Mouse (Mus musculus) liver, embryonic 11.5 days (tissue): ENCODE data around the gene Abhd17a. TPM values are rescaled to one million over a fixed set of nuclear protein-coding genes. Genes with fewer than 3 reads are reported as not detected.
A peak's percentile ranks its signal among the peaks of the same experiment; 100 is the strongest.

ENCODE experiments used
- ATAC-seq: fragments of 200-750 bp; cut with Nextera tagmentation; replicated peaks from 2 replicates; pipeline ENCODE4 v1.8.0; 2017; ENCODE audit warnings: moderate number of reproducible peaks, mild to moderate bottlenecking, moderate TSS enrichment, moderate library complexity; ENCODE audit not compliant: low FRiP score
- DNase-seq: peaks from one replicate; pipeline ENCODE4 v3.0.0-alpha.2; 2017; ENCODE audit warnings: low spot score
- H3K27ac ChIP-seq: fragments of 300-500 bp; sonication (generic); 2 replicates; pipeline ENCODE4 v1.5.1; 2014; ENCODE audit warnings: mild to moderate bottlenecking, low read depth, low read length, control low read depth
- H3K27me3 ChIP-seq: fragments of 300-500 bp; sonication (generic); replicated peaks from 2 replicates; pipeline ENCODE4 v1.6.1; 2014; ENCODE audit warnings: low read length, mixed read lengths; ENCODE audit not compliant: control insufficient read depth, insufficient read depth
- H3K36me3 ChIP-seq: fragments of 300-500 bp; sonication (generic); 2 replicates; pipeline ENCODE4 v1.6.1; 2014; ENCODE audit warnings: mild to moderate bottlenecking, low read length, moderate library complexity, mixed read lengths; ENCODE audit not compliant: control insufficient read depth, insufficient read depth
- H3K4me1 ChIP-seq: fragments of 300-500 bp; sonication (generic); replicated peaks from 2 replicates; pipeline ENCODE4 v1.6.1; 2014; ENCODE audit warnings: low read length, mixed read lengths; ENCODE audit not compliant: control insufficient read depth, insufficient read depth
- H3K4me2 ChIP-seq: fragments of 300-500 bp; sonication (generic); 2 replicates; pipeline ENCODE4 v1.6.1; 2014; ENCODE audit warnings: mild to moderate bottlenecking, control low read depth, moderate library complexity
- H3K4me3 ChIP-seq: fragments of 300-500 bp; sonication (generic); 2 replicates; pipeline ENCODE4 v1.5.1; 2014; ENCODE audit warnings: low read depth, low read length, control low read depth
- H3K9ac ChIP-seq: fragments of 300-500 bp; sonication (generic); 2 replicates; pipeline ENCODE4 v1.6.1; 2014; ENCODE audit warnings: low read depth, low read length, control low read depth
- H3K9me3 ChIP-seq: fragments of 300-500 bp; sonication (generic); 2 replicates; pipeline ENCODE4 v1.6.1; 2016; ENCODE audit warnings: low read length, inconsistent platforms, mixed read lengths; ENCODE audit not compliant: control insufficient read depth
- WGBS: fragments of 180-500 bp; shearing (Covaris S2); extraction: QIAGEN DNeasy Blood & Tissue Kit; methylation state at CpG from one replicate; pipeline ENCODE4 v1.1.7; 2014; 5-methylcytosine and 5-hydroxymethylcytosine counted together
- polyA plus RNA-seq: library from polyadenylated mRNA; unstranded; fragments of >200 nt; fragmentation: Nextera tagmentation; extraction: Ambion mirVana; gene quantifications from 2 replicates; pipeline ENCODE4 v1.2.1, GENCODE M21; 2014

Abhd17a gene
- polyA plus RNA-seq, 1 experiment from 2014 or later = 96.5 TPM

DNA sequence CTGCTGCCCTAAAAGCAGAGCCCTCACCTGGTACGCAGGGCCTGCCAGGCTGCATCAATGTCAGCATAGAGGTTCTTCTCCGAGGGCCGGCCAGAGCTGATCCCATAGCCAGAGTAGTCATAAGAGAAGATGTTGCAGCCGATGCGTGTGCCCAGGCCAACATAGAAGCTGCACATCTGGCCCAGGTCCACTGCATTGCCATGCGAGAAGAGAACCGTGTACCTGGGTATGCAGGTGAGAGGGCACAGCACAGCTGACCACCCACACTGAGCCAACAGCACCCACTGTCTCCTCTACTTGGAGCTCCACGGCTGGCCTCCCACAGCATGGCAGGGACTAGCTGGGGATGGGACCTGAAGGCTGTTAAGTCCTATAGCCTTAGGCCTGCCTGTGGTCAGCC lies 4.6 kb downstream of the Abhd17a start:
- Histone ChIP-seq H3K9ac (0 out of 2 replicates have a peak overlapping the region, but pooled peaks have one; percentile 25), H3K4me2 (peak overlapping the region; percentile 7; the same call in 1 of the 2 replicates), H3K36me3 (peaks cover 11% of the 10 kb centered on the region), H3K27ac (no peak overlapping the region), H3K4me1 (peaks cover 22% of the 10 kb centered on the region), H3K9me3 (no peaks in the 10 kb centered on the region), H3K4me3 (no peak overlapping the region), H3K27me3 (no peaks in the 10 kb centered on the region)
- DNase-seq (no peak), ATAC-seq (no peak)
- WGBS = 94% methylated on average over 8 of the region's 8 CpGs

DNA sequence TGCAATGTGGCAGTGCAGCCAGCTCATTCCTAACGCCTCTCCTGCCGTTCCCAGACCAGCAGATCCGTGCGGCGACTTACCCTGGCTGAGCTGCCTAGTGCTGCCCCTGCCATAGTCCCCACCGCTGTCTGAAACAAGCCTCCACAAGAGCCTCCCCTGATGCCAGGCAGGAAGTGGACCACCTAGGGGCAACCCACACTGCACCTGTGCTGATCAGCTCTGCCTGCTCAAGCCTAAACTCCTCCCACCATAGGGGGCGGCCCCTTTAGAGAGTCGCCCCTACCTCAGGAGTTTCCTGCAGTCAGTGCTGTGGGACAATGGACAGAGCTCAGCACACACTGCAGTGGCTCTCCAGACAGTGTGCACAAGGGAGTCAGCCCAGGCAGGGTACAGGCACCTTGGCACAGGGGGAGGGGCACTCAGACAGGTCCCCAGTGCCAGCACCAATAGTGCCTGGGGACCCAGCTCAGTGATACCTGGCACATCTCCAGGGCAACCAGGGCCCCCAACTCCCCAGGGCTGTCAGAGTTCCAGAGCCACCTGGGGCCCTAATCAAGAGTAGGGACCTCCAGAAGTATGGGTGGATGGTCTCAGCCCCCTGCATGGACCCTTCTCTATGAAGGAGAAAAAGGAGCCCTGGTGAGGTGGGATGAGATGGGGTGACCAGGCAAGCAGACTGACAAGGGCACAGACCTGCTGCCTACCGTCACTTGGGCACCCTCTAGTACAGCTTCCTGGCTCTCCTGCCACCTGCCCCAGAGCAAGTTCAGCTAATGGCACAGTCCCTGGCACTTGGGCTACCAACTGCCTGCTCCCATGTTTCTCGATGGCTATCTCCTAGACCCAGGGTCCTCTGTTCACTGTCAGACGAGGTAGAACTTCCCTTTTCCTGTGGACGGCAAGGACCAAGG lies 5.2 kb downstream of the Abhd17a start:
- ATAC-seq (no peak), DNase-seq (no peak)
- Histone ChIP-seq H3K9ac (0 out of 2 replicates have a peak overlapping the region, but pooled peaks have one; percentile 25), H3K27ac (peak overlapping the region; percentile 48; the same call in 1 of the 2 replicates), H3K27me3 (no peaks in the 10 kb centered on the region), H3K9me3 (no peaks in the 10 kb centered on the region), H3K36me3 (peaks cover 11% of the 10 kb centered on the region), H3K4me3 (no peak overlapping the region), H3K4me1 (peaks cover 22% of the 10 kb centered on the region), H3K4me2 (0 out of 2 replicates have a peak overlapping the region, but pooled peaks have one; percentile 3)
- WGBS = 74% methylated on average over 12 of the region's 12 CpGs

DNA sequence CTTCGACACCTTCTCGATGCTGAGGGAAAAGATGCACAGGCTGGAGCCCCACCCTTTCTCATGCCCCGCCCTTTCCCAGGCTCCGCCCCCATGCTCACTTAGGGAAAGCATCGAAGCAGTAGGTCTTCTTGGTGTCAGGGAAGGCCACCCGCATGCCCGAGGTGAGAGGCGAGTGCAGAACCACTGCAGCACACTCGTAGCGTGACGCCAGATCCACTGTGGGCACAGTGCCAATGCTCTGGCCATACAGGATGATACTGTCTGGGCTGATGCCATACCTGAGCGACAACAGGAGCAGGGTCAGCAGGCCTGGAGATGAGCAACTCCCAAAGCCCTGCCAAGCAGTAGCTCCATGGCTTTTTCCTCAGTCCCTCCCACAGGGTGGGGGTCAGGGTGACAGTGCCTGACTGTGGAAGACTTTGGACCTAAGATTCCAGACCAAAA lies 6.1 kb downstream of the Abhd17a start:
- Histone ChIP-seq H3K4me3 (no peak overlapping the region), H3K27me3 (no peaks in the 10 kb centered on the region), H3K27ac (0 out of 2 replicates have a peak overlapping the region, but pooled peaks have one; percentile 48), H3K4me2 (peak overlapping the region; percentile 3; the same call in 1 of the 2 replicates), H3K36me3 (peaks cover 11% of the 10 kb centered on the region), H3K4me1 (peaks cover 24% of the 10 kb centered on the region), H3K9me3 (no peaks in the 10 kb centered on the region), H3K9ac (no peak overlapping the region)
- peak; percentile 24; the same call in 1 of the 2 replicates for ATAC-seq
- DNase-seq = no peak
- 72% methylated on average over 12 of the region's 12 CpGs for WGBS

DNA sequence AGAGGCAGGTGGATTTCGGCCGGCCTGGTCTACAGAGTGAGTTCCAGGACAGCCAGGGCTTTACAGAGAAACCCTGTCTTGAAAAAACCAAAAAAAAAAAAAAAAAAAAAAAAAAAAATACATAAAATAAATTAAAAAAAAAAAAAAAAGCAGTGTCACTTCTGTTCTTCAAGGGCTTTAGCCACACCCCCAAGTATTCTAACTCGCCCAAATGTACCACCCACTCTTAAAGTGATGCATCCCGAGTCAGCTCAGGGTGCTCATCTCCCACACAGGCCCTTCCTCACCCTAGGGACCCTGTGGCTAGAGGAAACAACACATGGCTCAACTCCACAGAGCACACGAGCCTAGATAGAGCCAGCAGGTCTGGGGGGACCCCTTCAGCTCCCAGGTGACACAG lies 7.1 kb downstream of the Abhd17a start:
- Histone ChIP-seq H3K27me3 (no peaks in the 10 kb centered on the region), H3K9me3 (no peaks in the 10 kb centered on the region), H3K4me3 (no peak overlapping the region), H3K27ac (no peak overlapping the region), H3K9ac (no peak overlapping the region), H3K4me1 (peaks cover 17% of the 10 kb centered on the region), H3K4me2 (no peak overlapping the region), H3K36me3 (peaks cover 11% of the 10 kb centered on the region)
- 82% methylated on average over 5 of the region's 5 CpGs for WGBS
- DNase-seq (no peak), ATAC-seq (no peak)

DNA sequence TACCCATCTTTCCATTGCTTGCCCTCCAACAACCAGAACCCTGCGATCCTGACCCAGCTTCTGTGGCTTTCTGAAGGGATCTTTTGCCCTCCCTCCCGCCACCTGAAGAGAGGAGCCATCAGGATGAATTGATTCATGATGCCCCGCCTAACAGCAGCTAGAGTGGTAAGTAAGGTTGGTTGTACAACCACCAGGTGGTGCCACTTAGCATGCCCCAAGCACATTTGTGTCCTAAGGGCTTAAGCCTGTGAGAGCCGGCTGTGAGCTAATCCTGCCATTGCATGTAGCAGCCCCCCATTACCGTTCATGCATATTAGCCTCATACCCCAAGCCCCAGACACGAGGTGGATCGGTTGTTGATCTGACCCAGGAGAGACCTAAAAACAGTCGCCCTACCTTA lies 11.2 kb downstream of the Abhd17a start:
- Histone ChIP-seq H3K4me2 (peak overlapping the region; percentile 97), H3K36me3 (peaks cover 7% of the 10 kb centered on the region; the same call in 1 of the 2 replicates), H3K9ac (peak overlapping the region; percentile 89), H3K9me3 (no peaks in the 10 kb centered on the region), H3K27me3 (no peaks in the 10 kb centered on the region), H3K4me1 (peaks cover 33% of the 10 kb centered on the region), H3K4me3 (peak overlapping the region; percentile 97), H3K27ac (peak overlapping the region; percentile 95)
- DNase-seq (no peak), ATAC-seq (peak; percentile 48)
- WGBS = 8% methylated on average over 8 of the region's 8 CpGs

DNA sequence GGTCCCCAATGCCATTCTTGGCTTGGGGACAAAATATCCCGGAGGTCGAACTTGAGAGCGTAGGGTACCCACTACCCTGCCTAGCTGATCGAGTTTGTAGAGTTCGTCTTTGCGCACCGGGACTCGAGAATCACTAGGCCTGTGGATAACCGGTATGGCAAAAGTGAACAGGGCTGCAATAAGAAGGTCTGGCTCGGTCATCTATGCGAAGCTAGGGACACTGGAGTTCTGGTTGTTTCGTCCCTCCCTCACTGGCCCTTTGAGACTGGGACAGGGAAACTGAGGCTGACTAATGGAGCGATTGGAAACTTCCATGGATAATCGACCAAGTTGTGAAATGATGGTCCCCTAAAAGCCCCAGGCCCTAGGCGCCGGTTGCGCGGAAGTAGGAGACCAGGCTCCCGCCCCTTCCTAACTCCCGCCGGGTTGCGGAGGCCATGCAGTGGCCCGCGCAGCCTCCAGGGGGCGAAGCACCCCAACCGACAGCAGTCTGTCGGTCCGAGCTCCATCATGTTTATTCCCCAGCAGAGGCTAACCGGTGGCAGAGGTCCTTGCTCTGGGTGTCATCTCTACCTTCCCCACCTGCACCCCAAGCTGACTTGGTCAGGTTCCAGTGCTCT lies 11.9 kb downstream of the Abhd17a start:
- under 1% methylated on average over 29 of the region's 29 CpGs for WGBS
- DNase-seq (peak; percentile 87), ATAC-seq (peak; percentile 65)

DNA sequence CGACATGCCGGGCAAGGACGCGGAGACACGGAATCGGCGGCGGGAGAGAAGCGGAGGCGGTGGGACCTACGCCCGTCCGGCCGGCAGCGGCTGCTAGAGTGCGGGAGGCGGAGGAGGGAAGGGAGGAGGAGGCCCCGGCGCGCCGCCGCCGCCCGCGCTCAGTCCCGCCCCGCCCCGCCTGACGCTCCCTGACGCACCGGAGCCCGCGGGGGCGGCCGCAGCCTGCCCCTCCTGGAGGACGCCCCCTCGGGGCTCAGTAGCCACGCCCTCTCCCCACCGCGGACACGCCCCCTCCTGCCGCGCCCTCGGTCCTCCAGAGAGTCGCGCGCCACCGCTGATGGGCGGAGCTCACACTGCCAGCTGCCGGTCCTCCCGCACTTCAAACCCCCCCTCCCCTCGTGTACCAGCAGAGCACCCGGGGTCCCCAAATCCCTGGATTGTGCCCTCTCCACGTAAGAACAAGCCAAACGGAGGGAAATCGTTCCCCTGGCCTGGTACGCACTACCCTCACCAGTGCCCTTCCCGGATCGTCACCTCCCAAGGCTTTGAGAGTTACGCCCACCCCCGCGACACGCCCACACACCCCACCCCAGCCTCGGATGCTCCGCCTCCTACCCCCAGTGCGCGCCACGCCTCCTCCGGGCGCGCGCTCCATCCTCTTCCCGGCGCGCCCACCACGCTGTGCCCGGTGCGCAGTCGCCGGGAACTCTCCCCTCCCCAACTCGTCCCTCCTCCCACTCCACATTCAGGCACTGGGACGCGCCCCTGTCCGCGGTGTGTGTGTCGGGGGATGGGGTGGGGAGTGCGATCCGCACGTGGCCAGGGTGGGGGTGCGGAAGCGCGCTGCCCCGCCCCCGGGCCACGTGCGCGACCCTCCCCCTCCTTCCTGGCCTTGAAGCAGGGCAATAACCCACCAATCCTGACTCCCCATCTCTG lies 12.7 kb downstream of the Abhd17a start, which contains the start of gene Klf16:
Gene Klf16 (minus strand): TSS at position 127 of the 936 bp plus-strand sequence.
- Histone ChIP-seq H3K4me3 (peak within 1 kb of the TSS; percentile 97), H3K36me3 (no peaks in the 10 kb centered on the region), H3K9me3 (no peaks in the 10 kb centered on the region), H3K27me3 (no peaks in the 10 kb centered on the region), H3K4me2 (peak within 1 kb of the TSS; percentile 97), H3K4me1 (peaks cover 46% of the 10 kb centered on the region), H3K27ac (peak within 1 kb of the TSS; percentile 95), H3K9ac (peak within 1 kb of the TSS; percentile 89)
- DNase-seq (peak; percentile 100), ATAC-seq (peak; percentile 81)
- WGBS = under 1% methylated on average over 80 of the region's 97 CpGs

More for the DNA sequence above, 11.9 kb downstream of the Abhd17a start:
- peak overlapping the region; percentile 97 for H3K4me2 ChIP-seq
- H3K9me3 ChIP-seq = no peaks in the 10 kb centered on the region
- H3K4me1 ChIP-seq = peaks cover 40% of the 10 kb centered on the region
- peak overlapping the region; percentile 97 for H3K4me3 ChIP-seq
- H3K9ac ChIP-seq = peak overlapping the region; percentile 89
- no peaks in the 10 kb centered on the region for H3K27me3 ChIP-seq
- H3K36me3 ChIP-seq = peaks cover under 1% of the 10 kb centered on the region; the same call in 1 of the 2 replicates
- peak overlapping the region; percentile 95 for H3K27ac ChIP-seq
